Mouse (Mus musculus): ENCODE results near the gene Synpo2.
"Not testable (repeated sequence)": the region's sequence is repeated elsewhere in the genome, so short reads cannot be mapped to it uniquely, and the experiment has no call there.

DNA sequence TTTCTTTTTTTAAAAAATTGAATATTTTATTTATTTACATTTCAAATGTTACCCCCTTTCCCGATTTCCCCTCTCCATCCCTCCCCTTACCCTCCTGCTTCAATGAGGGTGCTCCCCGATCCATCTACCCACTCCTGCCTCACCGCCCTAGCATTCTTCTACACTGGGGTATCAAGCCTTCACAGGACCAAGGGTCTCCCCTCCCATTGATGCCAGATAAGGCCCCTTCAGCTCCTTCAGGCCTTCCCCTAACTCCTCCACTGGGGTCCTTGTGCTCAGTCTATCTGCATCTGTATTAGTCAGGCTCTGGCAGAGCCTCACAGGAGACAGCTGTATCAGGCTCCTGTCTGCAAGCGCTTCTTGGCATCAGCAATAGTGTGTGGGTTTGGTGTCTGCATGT is 109.2 kb downstream of the Synpo2 start:
- not testable (repeated sequence) for TF ChIP-seq CHD2 (IDR thresholded peaks at IDR 0.05; ENCODE audit: low read depth, low read length); ZC3H11A (IDR thresholded peaks at IDR 0.05; ENCODE audit: borderline replicate concordance, low read depth, low read length); HCFC1 (IDR thresholded peaks at IDR 0.05; ENCODE audit: borderline replicate concordance, insufficient read depth, low read length); MAFK (IDR thresholded peaks at IDR 0.05; ENCODE audit: insufficient read depth, low read depth, low read length)
